Mouse (Mus musculus): ENCODE measurements around the gene Lingo1.

- TF ChIP-seq POLR2A (IDR thresholded peaks at IDR 0.05; ENCODE audit: borderline replicate concordance, extremely low read depth, low read depth, low read length) (no peak), CTCF (IDR thresholded peaks at IDR 0.05; ENCODE audit: insufficient read depth, low read length) (no peak)
Observed at GRCm38 (mm10) chr9:56776881-56777801, 19.1 kb downstream of the Lingo1 start.

All from lung, adult 2 months (tissue).